Mouse (Mus musculus) adrenal gland (tissue): ENCODE measurements at regions not wholly inside any gene's neighbourhood (a gene's known extent, or its start where the extent isn't known, plus 50 kb on each side); places are given as distances from the start of the nearest gene placed in this dataset.

Experiments used
- intact Hi-C: fragments of 180-260 bp; cut with DNase I; formaldehyde crosslinking; loops from one replicate; pipeline ENCODE4 v1.15.1; 2025

DNA sequence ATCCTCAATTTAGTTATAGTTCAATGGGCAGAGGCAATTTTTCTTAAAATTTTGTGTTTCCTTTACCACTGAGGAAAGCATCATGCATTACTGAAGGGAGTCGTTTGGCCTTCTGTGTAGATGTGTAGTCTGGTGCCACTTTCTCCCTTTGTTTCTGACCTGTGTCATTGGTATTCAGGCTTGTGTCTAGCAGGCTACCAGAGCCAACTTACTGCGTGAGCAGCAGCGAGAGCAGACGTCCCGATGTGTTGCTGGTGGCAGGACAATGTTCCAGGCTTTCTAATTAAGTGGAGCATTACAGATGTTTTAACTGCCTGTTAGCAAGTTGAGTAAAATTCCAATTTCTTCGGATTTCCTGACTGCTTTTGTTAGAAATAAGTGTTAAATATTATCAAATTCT, 482.2 kb downstream of the Dok5 start:
- intact Hi-C loops: no loop called here

GRCm38 (mm10) chr2:171196472-171196871, 464.9 kb downstream of the Dok5 start:
- intact Hi-C loops: no loop called here

DNA sequence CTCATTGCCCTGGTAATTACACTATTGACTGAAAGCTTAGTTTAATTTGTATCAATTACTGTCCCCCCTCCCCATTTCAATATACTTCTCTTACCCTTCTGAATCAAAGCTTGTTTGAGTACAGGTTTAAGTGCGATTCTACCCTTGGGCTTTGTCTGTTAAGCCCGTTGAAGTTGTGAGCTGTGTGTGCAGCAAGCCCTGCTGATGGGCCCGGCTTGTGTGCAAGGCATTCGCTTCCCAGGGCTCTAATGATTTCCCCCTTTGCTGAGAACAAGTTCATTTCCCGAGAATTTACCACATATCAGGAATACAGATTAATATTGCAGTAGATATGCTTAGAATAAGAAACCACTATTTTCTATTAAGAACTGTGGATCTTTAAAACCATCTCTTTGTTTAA, 460.6 kb downstream of the Dok5 start:
- intact Hi-C loops: no loop called here
